Mouse (Mus musculus) adrenal gland, adult (tissue): ENCODE results near the gene Tmem234.
A peak's percentile ranks its signal among the peaks of the same experiment; 100 is the strongest.
"Not testable (repeated sequence)": the region's sequence is repeated elsewhere in the genome, so short reads cannot be mapped to it uniquely, and the experiment has no call there.

ENCODE experiments used
- DNase-seq, 2 experiments: peaks; one replicate each; pipeline ENCODE4 v3.0.0; 2022 to 2023; ENCODE audit warnings: low spot score in 1 of 2; ENCODE audit not compliant: inconsistent age in 2 of 2

The Tmem234 gene

GRCm38 (mm10) chr4:129600233-129601158 lies at the start of gene Tmem234, which contains the start of gene Eif3i:
Tmem234 (plus strand) TSS chr4:129600668.
Eif3i (minus strand) TSS chr4:129600648.
- peak; percentile 88 to 95 for DNase-seq

- not testable (repeated sequence) for DNase-seq
Measured at GRCm38 (mm10) chr4:129554512-129554911, 46.0 kb upstream of the Tmem234 start.

- peak; percentile 78 to 92 for DNase-seq
Measured at GRCm38 (mm10) chr4:129555421-129555861, 45.0 kb upstream of the Tmem234 start.

- peak in 1 of 2 experiments; percentile 46 for DNase-seq
Measured at GRCm38 (mm10) chr4:129555862-129556531, 44.5 kb upstream of the Tmem234 start.

GRCm38 (mm10) chr4:129556532-129557223 lies 43.8 kb upstream of the Tmem234 start:
- DNase-seq: peak; percentile 92 to 96

- no peak for DNase-seq
Measured at GRCm38 (mm10) chr4:129557256-129557808, 43.1 kb upstream of the Tmem234 start.

- DNase-seq: peak in 1 of 2 experiments; percentile 41
Measured at GRCm38 (mm10) chr4:129558321-129558955, 42.0 kb upstream of the Tmem234 start.

GRCm38 (mm10) chr4:129561184-129561583 lies 39.3 kb upstream of the Tmem234 start:
- no peak for DNase-seq

- DNase-seq: no peak
Measured at GRCm38 (mm10) chr4:129563718-129564117, 36.8 kb upstream of the Tmem234 start.

GRCm38 (mm10) chr4:129565139-129565538 lies 35.3 kb upstream of the Tmem234 start:
- no peak for DNase-seq

- DNase-seq: peak in 1 of 2 experiments; percentile 71
Measured at GRCm38 (mm10) chr4:129568366-129568765, 32.1 kb upstream of the Tmem234 start.

GRCm38 (mm10) chr4:129570028-129570427 lies 30.4 kb upstream of the Tmem234 start:
- no peak for DNase-seq

GRCm38 (mm10) chr4:129571551-129572084 lies 28.9 kb upstream of the Tmem234 start:
- no peak for DNase-seq

- DNase-seq: peak; percentile 55 to 65
Measured at GRCm38 (mm10) chr4:129572236-129573092, 28.0 kb upstream of the Tmem234 start.

GRCm38 (mm10) chr4:129573093-129573370 lies 27.4 kb upstream of the Tmem234 start:
- peak in 1 of 2 experiments; percentile 58 for DNase-seq

GRCm38 (mm10) chr4:129573430-129573829 lies 27.0 kb upstream of the Tmem234 start, which contains the start of gene Lck:
Lck (minus strand) TSS chr4:129573641.
- DNase-seq: peak in 1 of 2 experiments; percentile 30

- no peak for DNase-seq
Measured at GRCm38 (mm10) chr4:129575171-129575844, 25.2 kb upstream of the Tmem234 start.

- peak; percentile 80 to 91 for DNase-seq
Measured at GRCm38 (mm10) chr4:129576863-129577491, 23.5 kb upstream of the Tmem234 start.
